Mouse (Mus musculus): ENCODE data around the gene Sart3.

GRCm38 (mm10) chr5:113798525-113798924 is 26.2 kb upstream of the Sart3 start:
- TF ChIP-seq CTCF (IDR thresholded peaks at IDR 0.05; ENCODE audit: low read depth) (no peak), EP300 (IDR thresholded peaks at IDR 0.05; ENCODE audit: low read depth) (no peak)

Measured in liver, embryonic 14.5 days (tissue).